Mouse (Mus musculus) cerebellum, adult 2 months (tissue): ENCODE measurements at regions not wholly inside any gene's neighbourhood (a gene's known extent, or its start where the extent isn't known, plus 50 kb on each side); places are given as distances from the start of the nearest gene placed in this dataset.

Experiments used
- DNase-seq, 2 experiments: peaks; one replicate each; pipeline ENCODE4 v3.0.0; 2021
- H3K27ac ChIP-seq: fragments of 200-500 bp; 2 replicates; pipeline ENCODE4 v1.5.1; 2012; ENCODE audit warnings: low read length, control low read depth, inconsistent platforms; ENCODE audit not compliant: insufficient read depth
- H3K27me3 ChIP-seq: fragments of 200-500 bp; 2 replicates; pipeline ENCODE4 v1.6.1; 2012; ENCODE audit warnings: inconsistent platforms, mild to moderate bottlenecking, low read length, moderate library complexity; ENCODE audit not compliant: control insufficient read depth, insufficient read depth
- H3K4me1 ChIP-seq: fragments of 200-500 bp; 2 replicates; pipeline ENCODE4 v1.6.1; 2011; ENCODE audit warnings: low read length; ENCODE audit not compliant: control insufficient read depth, insufficient read depth
- H3K4me3 ChIP-seq: fragments of 200-500 bp; replicated peaks from 2 replicates; pipeline ENCODE3; 2011; ENCODE audit warnings: mild to moderate bottlenecking, low read depth, low read length, control low read depth; ENCODE audit not compliant: insufficient read depth
- CTCF ChIP-seq: fragments of 200-500 bp; IDR thresholded peaks from 2 replicates; pipeline ENCODE4 v1.5.1; 2011; ENCODE audit warnings: low read depth, mild to moderate bottlenecking, control low read depth, low read length, moderate library complexity, borderline replicate concordance; ENCODE audit not compliant: insufficient read depth
- POLR2A ChIP-seq: fragments of 200-500 bp; IDR thresholded peaks from 2 replicates; pipeline ENCODE4 v1.6.1; 2011; ENCODE audit warnings: low read length, control low read depth, borderline replicate concordance; ENCODE audit not compliant: insufficient read depth
- WGBS: fragments of 180-500 bp; shearing (Covaris S2); methylation state at CpG from one replicate; pipeline ENCODE4 v1.1.7; 2018; 5-methylcytosine and 5-hydroxymethylcytosine counted together

DNA sequence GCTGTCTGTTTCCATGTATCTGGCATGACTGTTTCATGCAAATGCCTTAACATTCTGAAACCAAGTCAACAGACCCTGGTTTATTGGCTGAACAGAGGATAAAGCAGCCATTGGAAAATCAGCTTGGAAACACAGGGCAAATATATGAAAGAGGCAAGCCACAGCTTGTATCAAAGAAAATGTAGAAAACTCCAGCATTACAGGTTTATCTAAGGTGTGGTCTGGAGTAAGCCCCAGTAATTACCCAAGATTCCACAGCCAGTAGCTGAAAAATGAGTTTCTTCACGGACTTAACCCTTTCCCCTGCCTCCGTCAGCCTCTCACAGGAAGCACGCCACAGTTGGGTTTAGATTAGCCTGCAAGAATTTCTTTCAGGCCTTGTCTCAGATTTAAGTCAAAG lies 259.1 kb downstream of the Sox2 start:
- WGBS = 95% methylated on average over 3 of the region's 3 CpGs
- no peak for DNase-seq
- Histone ChIP-seq H3K27ac (no peak overlapping the region), H3K4me3 (no peak overlapping the region), H3K27me3 (no peaks in the 10 kb centered on the region), H3K4me1 (no peaks in the 10 kb centered on the region)
- TF ChIP-seq CTCF (no peak), POLR2A (no peak)

DNA sequence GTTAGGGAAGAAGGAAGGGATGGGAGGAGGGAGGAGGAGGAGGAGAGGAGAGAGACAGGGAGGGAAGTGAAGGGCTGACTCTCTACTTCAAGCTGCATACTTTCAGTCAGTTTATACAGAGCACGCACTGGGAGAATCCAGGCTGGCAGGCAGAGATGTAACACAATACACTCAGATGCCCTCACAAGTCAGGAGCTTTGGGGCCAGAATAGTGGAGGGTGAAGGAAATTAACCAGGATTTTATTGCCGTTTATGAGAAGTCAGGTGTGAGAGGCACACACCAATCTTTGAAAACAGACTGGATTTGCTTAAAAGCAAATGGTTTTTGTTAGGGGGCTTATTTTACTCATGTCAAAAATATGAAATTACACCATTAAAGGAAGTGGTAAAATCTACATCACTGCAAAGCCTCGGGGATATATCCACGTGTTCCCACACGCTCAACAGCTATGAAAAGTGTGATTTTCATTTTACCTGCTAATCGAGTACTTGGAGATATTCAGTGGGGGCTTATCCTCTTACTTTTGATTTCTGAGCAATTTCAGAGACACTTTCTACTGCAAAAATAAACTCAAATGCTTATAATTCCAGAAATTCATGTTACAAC lies 268.2 kb downstream of the Sox2 start:
- no peak overlapping the region for H3K4me3 ChIP-seq
- H3K27me3 ChIP-seq = no peaks in the 10 kb centered on the region
- TF ChIP-seq CTCF = no peak
- no peak for TF ChIP-seq POLR2A
- DNase-seq = no peak
- 73% methylated on average over 6 of the region's 6 CpGs for WGBS
- H3K4me1 ChIP-seq = no peaks in the 10 kb centered on the region
- H3K27ac ChIP-seq = no peak overlapping the region

DNA sequence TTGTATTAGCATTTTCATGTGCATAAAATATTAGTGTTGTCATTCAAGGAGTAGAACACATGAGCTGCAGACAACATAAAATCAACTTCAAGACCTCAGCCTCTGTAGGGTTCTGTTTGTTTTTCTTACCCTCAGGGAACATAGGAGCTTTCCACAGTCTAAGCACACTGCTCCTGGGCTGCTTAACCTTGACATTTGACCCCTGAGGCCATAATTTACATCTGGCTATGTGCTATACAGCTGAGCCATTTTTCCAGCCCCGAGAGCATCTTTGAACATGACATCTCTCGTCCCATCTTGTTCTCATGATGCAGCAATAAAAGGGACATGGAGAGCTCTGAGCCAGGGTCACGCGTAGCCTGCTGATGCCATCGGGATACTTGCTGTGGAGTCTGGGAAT lies 270.3 kb downstream of the Sox2 start:
- Histone ChIP-seq H3K4me3 (no peak overlapping the region), H3K27ac (no peak overlapping the region), H3K4me1 (no peaks in the 10 kb centered on the region), H3K27me3 (no peaks in the 10 kb centered on the region)
- DNase-seq = no peak
- TF ChIP-seq CTCF (no peak), POLR2A (no peak)
- WGBS = 82% methylated on average over 5 of the region's 5 CpGs

DNA sequence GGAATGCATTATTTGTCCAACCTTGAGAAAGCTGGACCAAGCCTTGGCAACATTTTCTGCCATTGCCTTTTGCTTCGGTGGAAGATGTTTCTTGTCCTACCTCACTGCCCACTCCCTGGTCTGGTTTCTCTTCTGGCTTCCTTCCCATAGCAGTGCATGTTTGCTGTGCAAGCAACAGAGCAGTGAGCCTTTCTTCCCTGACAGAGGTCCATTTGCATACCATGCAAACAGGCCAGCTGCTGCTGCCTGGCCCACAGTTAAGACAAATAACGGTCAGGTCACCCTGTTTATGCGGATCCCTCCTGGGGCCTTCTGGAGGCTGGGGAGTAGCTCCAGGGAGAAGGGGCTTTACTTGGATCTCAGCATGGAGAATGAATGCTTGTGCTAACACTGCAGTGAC lies 299.7 kb downstream of the Sox2 start:
- Histone ChIP-seq H3K4me3 (no peak overlapping the region), H3K4me1 (no peaks in the 10 kb centered on the region), H3K27ac (no peak overlapping the region), H3K27me3 (no peaks in the 10 kb centered on the region)
- TF ChIP-seq POLR2A (no peak), CTCF (no peak)
- DNase-seq = no peak
- 39% methylated on average over 3 of the region's 3 CpGs for WGBS

DNA sequence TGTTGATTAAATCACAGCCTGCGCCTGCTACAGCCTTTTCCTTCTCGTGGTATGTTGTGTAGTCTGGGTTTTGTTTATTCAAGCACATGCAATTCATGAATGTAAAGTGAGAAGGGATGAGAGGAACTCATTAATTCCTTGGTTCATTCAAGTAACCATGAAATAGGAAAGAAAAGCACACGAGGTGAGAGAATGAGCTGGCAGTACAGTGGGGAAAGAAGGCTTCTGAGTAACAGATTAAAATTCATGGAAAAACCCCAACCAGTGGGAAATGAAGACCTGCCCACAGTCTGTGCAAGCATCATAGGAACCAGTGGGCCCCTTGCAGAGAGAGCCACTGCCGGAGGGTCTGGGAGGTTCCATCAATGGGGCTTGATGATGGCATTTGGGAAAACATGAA lies 306.0 kb downstream of the Sox2 start:
- TF ChIP-seq CTCF (no peak), POLR2A (no peak)
- WGBS = 58% methylated on average over 4 of the region's 4 CpGs
- H3K27ac ChIP-seq = no peak overlapping the region
- no peak overlapping the region for H3K4me3 ChIP-seq
- no peak for DNase-seq
- no peaks in the 10 kb centered on the region for H3K27me3 ChIP-seq
- no peaks in the 10 kb centered on the region for H3K4me1 ChIP-seq

DNA sequence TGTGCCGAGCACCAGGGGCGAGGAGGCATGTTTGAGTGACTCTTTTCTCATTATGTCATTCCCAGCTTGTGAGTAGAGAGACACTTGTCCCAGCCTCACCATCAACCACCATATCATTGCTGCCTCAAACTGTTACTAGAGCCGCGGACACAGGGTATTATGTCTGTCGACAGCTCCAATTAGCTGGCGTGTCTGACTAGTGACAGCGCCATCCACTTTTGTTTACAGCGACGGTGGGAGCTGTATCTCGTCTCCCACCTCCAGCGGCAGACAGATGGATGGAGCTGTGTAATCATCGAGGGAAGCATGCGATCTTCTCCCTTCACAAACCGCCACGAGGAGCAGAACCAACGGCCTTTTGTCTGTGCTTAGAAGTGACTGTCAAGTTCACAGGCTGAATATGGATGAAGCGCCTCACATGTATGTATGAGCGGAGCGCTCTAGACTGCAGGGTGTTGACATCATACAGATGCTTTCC lies 308.9 kb downstream of the Sox2 start:
- no peaks in the 10 kb centered on the region for H3K27me3 ChIP-seq
- TF ChIP-seq CTCF (no peak), POLR2A (no peak)
- DNase-seq = no peak
- no peak overlapping the region for H3K4me3 ChIP-seq
- WGBS = 22% methylated on average over 19 of the region's 19 CpGs
- no peak overlapping the region for H3K27ac ChIP-seq
- H3K4me1 ChIP-seq = no peaks in the 10 kb centered on the region

DNA sequence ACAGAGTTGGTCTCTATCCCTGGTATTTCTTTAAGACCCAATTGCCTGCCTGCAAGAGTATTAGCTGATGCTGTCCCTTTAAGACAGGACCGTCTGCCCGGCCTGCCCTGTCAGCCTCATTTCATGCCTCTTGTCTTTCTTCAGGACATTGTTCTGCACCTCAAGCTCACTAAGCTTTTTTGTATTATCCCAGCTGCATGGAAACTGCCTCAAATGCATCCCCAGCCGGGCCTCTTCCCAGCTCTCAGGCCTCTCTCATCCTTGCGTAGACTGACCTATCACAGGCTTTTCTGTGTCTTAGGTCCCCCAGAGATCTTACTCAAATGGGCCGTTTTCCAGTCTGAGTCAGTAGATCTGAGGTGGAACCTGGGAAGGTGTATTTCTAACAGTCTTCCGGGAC lies 316.2 kb downstream of the Sox2 start:
- Histone ChIP-seq H3K4me1 (peaks cover 6% of the 10 kb centered on the region), H3K27ac (no peak overlapping the region), H3K27me3 (no peaks in the 10 kb centered on the region), H3K4me3 (no peak overlapping the region)
- TF ChIP-seq CTCF = no peak
- no peak for TF ChIP-seq POLR2A
- WGBS = 71% methylated on average over 6 of the region's 6 CpGs
- no peak for DNase-seq

DNA sequence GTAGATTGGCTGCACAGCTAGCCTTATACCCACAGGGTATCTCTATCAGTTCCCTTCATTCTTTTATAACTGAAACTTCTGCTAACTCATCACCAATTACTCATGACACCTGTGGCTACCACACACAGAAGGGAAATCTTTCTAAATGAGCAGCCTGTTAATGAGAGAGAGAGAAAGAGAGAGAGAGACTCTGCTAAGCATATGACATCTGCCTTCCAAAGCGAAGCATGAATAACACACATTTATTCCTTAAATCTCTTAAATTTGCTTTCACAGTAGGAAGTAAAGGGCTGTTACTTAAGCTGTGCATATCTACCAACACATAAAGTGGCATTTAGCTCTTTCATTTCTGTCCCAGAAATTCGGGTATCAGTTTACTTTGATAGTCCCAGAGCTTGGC lies 317.7 kb downstream of the Sox2 start:
- H3K4me1 ChIP-seq = peaks cover 8% of the 10 kb centered on the region
- no peak for DNase-seq
- no peaks in the 10 kb centered on the region for H3K27me3 ChIP-seq
- H3K27ac ChIP-seq = no peak overlapping the region
- WGBS = 91% methylated on average over 2 of the region's 2 CpGs
- no peak for TF ChIP-seq CTCF
- no peak for TF ChIP-seq POLR2A
- no peak overlapping the region for H3K4me3 ChIP-seq
